Comparison of ENCODE assay signal across 24 mouse cellular contexts in the genomic region with DNA sequence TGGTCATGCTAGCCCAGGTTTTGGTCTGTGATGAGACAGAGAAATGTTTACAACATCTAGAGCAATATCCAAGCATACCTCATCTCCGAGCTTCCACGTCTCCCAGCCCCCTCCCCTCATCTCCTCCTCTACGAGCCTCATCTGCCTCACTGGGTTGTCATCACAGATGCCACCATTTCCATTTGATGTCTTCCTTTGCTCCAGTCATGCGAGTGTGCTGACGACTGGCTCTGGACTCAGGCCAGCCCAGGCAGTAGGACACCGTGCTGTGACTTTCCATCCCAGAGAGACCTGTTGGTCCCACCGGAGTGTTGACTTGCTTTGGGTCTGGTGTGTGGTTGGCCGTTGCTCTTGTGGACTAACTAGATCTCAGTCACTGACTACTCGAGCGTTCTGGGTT. TPM values are rescaled to one million over a fixed set of nuclear protein-coding genes. Genes with fewer than 3 reads are reported as not detected.
DNase-seq lines count a peak whose midpoint lies in the region; ATAC-seq and TF ChIP-seq lines count a peak whose summit lies in the region.
"Had no signal": no experiment of that assay in that cellular context is flagged by ENCODE, and none has a peak within 500 bp of the region (broad histone marks: within the 10 kb centered on the region; RNA-seq: fewer than 3 reads in every experiment).

No protein-coding gene starts in this region.

- DNase-seq in cerebellum, adult 11-12 months = peak; percentile 30
- DNase-seq in cerebellum, adult 2 months = no peak
- peak; percentile 60 to 79 for DNase-seq in cerebellum, postnatal 14 days
- DNase-seq in cerebellum, adult 18-20 months = no peak
- DNase-seq in midbrain, postnatal 0 days (ENCODE audit: low spot score) = peak; percentile 54
- DNase-seq: adrenal gland, adult 8-10 months; adrenal gland, postnatal 25 days; cerebellum, postnatal 25 days; forebrain, postnatal 0 days; gastrocnemius, adult 2 months; gastrocnemius, postnatal 14 days; heart, adult 11 months had no signal

- H3K4me2 ChIP-seq in midbrain, postnatal 0 days (ENCODE audit: low read depth, low read length, poor library complexity, severe bottlenecking) = no peak overlapping the region
- H3K4me2 ChIP-seq in midbrain, embryonic 15.5 days = no peak overlapping the region
- H3K4me2 ChIP-seq: embryonic facial prominence, embryonic 12.5 days; embryonic facial prominence, embryonic 15.5 days; heart, embryonic 11.5 days; hindbrain, embryonic 14.5 days had no signal

- no peak overlapping the region for H3K9ac ChIP-seq in midbrain, postnatal 0 days (replicated peaks; ENCODE audit: low read length, poor library complexity, severe bottlenecking)
- no peak overlapping the region for H3K9ac ChIP-seq in midbrain, embryonic 15.5 days
- H3K9ac ChIP-seq: embryonic facial prominence, embryonic 12.5 days; embryonic facial prominence, embryonic 15.5 days; forebrain, postnatal 0 days; hindbrain, embryonic 14.5 days had no signal

- H3K36me3 ChIP-seq in midbrain, postnatal 0 days (ENCODE audit: insufficient read depth, low read length) = peaks cover 8% of the 10 kb centered on the region
- 0 out of 2 replicates have a peak, but pooled peaks cover 3% of the 10 kb centered on the region for H3K36me3 ChIP-seq in midbrain, embryonic 15.5 days (replicated peaks)
- H3K36me3 ChIP-seq: embryonic facial prominence, embryonic 12.5 days; embryonic facial prominence, embryonic 15.5 days had no signal

- no peak for TF ChIP-seq CTCF in cerebellum, adult 2 months (IDR thresholded peaks at IDR 0.05; ENCODE audit: borderline replicate concordance, insufficient read depth, low read depth, low read length)
- no peak for TF ChIP-seq CTCF in midbrain, postnatal 0 days (IDR thresholded peaks at IDR 0.05)

- no peak for ATAC-seq in midbrain, postnatal 0 days (ENCODE audit: low FRiP score)
- ATAC-seq in midbrain, embryonic 15.5 days (replicated peaks) = no peak
- ATAC-seq: activated CD4-positive, CD25-positive, alpha-beta regulatory T cell, adult 4 months; forebrain, embryonic 14.5 days; forebrain, postnatal 0 days; intestine, postnatal 0 days had no signal

- TF ChIP-seq POLR2A in cerebellum, adult 2 months (IDR thresholded peaks at IDR 0.05; ENCODE audit: borderline replicate concordance, insufficient read depth, low read length) = no peak

- H3K27me3 ChIP-seq in cerebellum, adult 2 months (ENCODE audit: control insufficient read depth, insufficient read depth, low read length) = no peaks in the 10 kb centered on the region
- no peaks in the 10 kb centered on the region; the same call in 1 of the 2 replicates for H3K27me3 ChIP-seq in midbrain, postnatal 0 days (ENCODE audit: insufficient read depth, low read length)
- H3K27me3 ChIP-seq in midbrain, embryonic 15.5 days (replicated peaks) = no peaks in the 10 kb centered on the region
- H3K27me3 ChIP-seq: embryonic facial prominence, embryonic 12.5 days; embryonic facial prominence, embryonic 15.5 days had no signal

- H3K4me3 ChIP-seq in cerebellum, adult 2 months (replicated peaks; ENCODE audit: insufficient read depth, low read depth, low read length) = no peak overlapping the region
- H3K4me3 ChIP-seq in midbrain, postnatal 0 days (ENCODE audit: low read depth, low read length) = no peak overlapping the region
- no peak overlapping the region for H3K4me3 ChIP-seq in midbrain, embryonic 15.5 days
- H3K4me3 ChIP-seq: embryonic facial prominence, embryonic 12.5 days; embryonic facial prominence, embryonic 15.5 days; gastrocnemius, adult 2 months had no signal

- H3K27ac ChIP-seq in cerebellum, adult 2 months (ENCODE audit: insufficient read depth, low read length) = no peak overlapping the region
- H3K27ac ChIP-seq in midbrain, postnatal 0 days (ENCODE audit: low read depth, low read length) = no peak overlapping the region
- no peak overlapping the region for H3K27ac ChIP-seq in midbrain, embryonic 15.5 days
- H3K27ac ChIP-seq: embryonic facial prominence, embryonic 12.5 days; embryonic facial prominence, embryonic 15.5 days; gastrocnemius, adult 2 months; hindbrain, embryonic 14.5 days had no signal

- H3K9me3 ChIP-seq in midbrain, postnatal 0 days (ENCODE audit: low read length) = no peaks in the 10 kb centered on the region
- no peaks in the 10 kb centered on the region for H3K9me3 ChIP-seq in midbrain, embryonic 15.5 days
- H3K9me3 ChIP-seq: embryonic facial prominence, embryonic 12.5 days; embryonic facial prominence, embryonic 15.5 days had no signal

- 33% methylated on average over 10 of the region's 10 CpGs for WGBS in cerebellum, adult 2 months
- 87% methylated on average over 10 of the region's 10 CpGs for WGBS in midbrain, postnatal 0 days
- 84% methylated on average over 10 of the region's 10 CpGs for WGBS in midbrain, embryonic 15.5 days

- H3K4me1 ChIP-seq in cerebellum, adult 2 months (ENCODE audit: control insufficient read depth, insufficient read depth, low read length) = peaks cover 29% of the 10 kb centered on the region
- H3K4me1 ChIP-seq in midbrain, postnatal 0 days (ENCODE audit: insufficient read depth, low read length) = no peaks in the 10 kb centered on the region
- H3K4me1 ChIP-seq in midbrain, embryonic 15.5 days = 0 out of 2 replicates have a peak, but pooled peaks cover 5% of the 10 kb centered on the region

RNA-seq across cellular contexts. Expression of gene Rgs8, which starts 42.6 kb away (rescaled TPM):
- polyA plus RNA-seq in cerebellum, adult 2 months (2012; rRNA removed) = 371 and 430 TPM in 2 replicates
- total RNA-seq in midbrain, postnatal 0 days (2014; rRNA removed) = 40.7 and 68.0 TPM in 2 replicates
- polyA plus RNA-seq in midbrain, postnatal 0 days (2015; fragmentation: Nextera tagmentation; extraction: Ambion mirVana) = 31.1 and 32.1 TPM in 2 replicates
- polyA plus RNA-seq in midbrain, embryonic 15.5 days (2015; fragmentation: Nextera tagmentation; extraction: Ambion mirVana) = 42.0 and 46.9 TPM in 2 replicates
- total RNA-seq: adrenal gland, postnatal 25 days; gastrocnemius, adult 2 months; heart, adult 8-10 months; heart, postnatal 25 days had no signal

RNA-seq across cellular contexts. Expression of gene Rgs16, which starts 44.8 kb away (rescaled TPM):
- 12.2 and 12.7 TPM in 2 replicates for polyA plus RNA-seq in cerebellum, adult 2 months (2012; rRNA removed)
- 7.2 and 7.6 TPM in 2 replicates for total RNA-seq in midbrain, postnatal 0 days (2014; rRNA removed)
- polyA plus RNA-seq in midbrain, postnatal 0 days (2015; fragmentation: Nextera tagmentation; extraction: Ambion mirVana) = 9.7 and 10.7 TPM in 2 replicates
- 20.7 and 24.0 TPM in 2 replicates for polyA plus RNA-seq in midbrain, embryonic 15.5 days (2015; fragmentation: Nextera tagmentation; extraction: Ambion mirVana)
- total RNA-seq: common myeloid progenitor, adult 5-6 weeks had no signal

RNA-seq across cellular contexts. Expression of gene Rnasel, which starts 53.8 kb away (rescaled TPM):
- 3.8 and 3.9 TPM in 2 replicates for polyA plus RNA-seq in cerebellum, adult 2 months (2012; rRNA removed)
- 22.1 and 29.3 TPM in 2 replicates for total RNA-seq in midbrain, postnatal 0 days (2014; rRNA removed)
- polyA plus RNA-seq in midbrain, postnatal 0 days (2015; fragmentation: Nextera tagmentation; extraction: Ambion mirVana) = 15.7 and 17.4 TPM in 2 replicates
- polyA plus RNA-seq in midbrain, embryonic 15.5 days (2015; fragmentation: Nextera tagmentation; extraction: Ambion mirVana) = 47.9 and 48.3 TPM in 2 replicates
- total RNA-seq: ES-E14 had no signal

Comparison
In these comparisons a context has a peak if more than half of its experiments do, and no peak if none do; other contexts are left out.
1. DNase-seq: peak in cerebellum, adult 11-12 months (single experiment), cerebellum, postnatal 14 days (2 of 2) and midbrain, postnatal 0 days (single experiment); none in cerebellum, adult 2 months (0 of 2) and cerebellum, adult 18-20 months (0 of 2).